Mouse (Mus musculus) neural tube, embryonic 13.5 days (tissue): ENCODE measurements around the gene Spred1. TPM values are rescaled to one million over a fixed set of nuclear protein-coding genes. Genes with fewer than 3 reads are reported as not detected.

Experiments
- ATAC-seq: fragments of 200-750 bp; cut with Nextera tagmentation; 2 replicates; pipeline ENCODE4 v1.8.0; 2017; ENCODE audit warnings: low read depth, mild to moderate bottlenecking, moderate TSS enrichment, moderate library complexity
- H3K27ac ChIP-seq: fragments of 300-500 bp; sonication (generic); replicated peaks from 2 replicates; pipeline ENCODE4 v1.5.1; 2015; ENCODE audit warnings: moderate library complexity, mild to moderate bottlenecking, inconsistent platforms
- H3K27me3 ChIP-seq: fragments of 300-500 bp; sonication (generic); 2 replicates; pipeline ENCODE4 v1.6.1; 2015; ENCODE audit warnings: mild to moderate bottlenecking, inconsistent platforms
- H3K36me3 ChIP-seq: fragments of 300-500 bp; sonication (generic); 2 replicates; pipeline ENCODE4 v1.6.1; 2015; ENCODE audit warnings: mild to moderate bottlenecking, inconsistent platforms
- H3K4me1 ChIP-seq: fragments of 300-500 bp; sonication (generic); replicated peaks from 2 replicates; pipeline ENCODE4 v1.6.1; 2015; ENCODE audit warnings: inconsistent platforms
- H3K4me2 ChIP-seq: fragments of 300-500 bp; sonication (generic); 2 replicates; pipeline ENCODE4 v1.6.1; 2015; ENCODE audit warnings: inconsistent platforms, mild to moderate bottlenecking, moderate library complexity
- H3K4me3 ChIP-seq: fragments of 300-500 bp; sonication (generic); 2 replicates; pipeline ENCODE4 v1.5.1; 2015; ENCODE audit warnings: mild to moderate bottlenecking, inconsistent platforms
- H3K9ac ChIP-seq: fragments of 300-500 bp; sonication (generic); 2 replicates; pipeline ENCODE4 v1.6.1; 2015; ENCODE audit warnings: moderate library complexity, mild to moderate bottlenecking, inconsistent platforms
- H3K9me3 ChIP-seq: fragments of 300-500 bp; sonication (generic); 2 replicates; pipeline ENCODE4 v1.6.1; 2016; ENCODE audit warnings: inconsistent platforms
- WGBS: fragments of 180-500 bp; shearing (Covaris S2); methylation state at CpG from one replicate; pipeline ENCODE4 v1.1.7; 2015; 5-methylcytosine and 5-hydroxymethylcytosine counted together
- polyA plus RNA-seq: library from polyadenylated mRNA; unstranded; fragments of >200 nt; fragmentation: Nextera tagmentation; extraction: Ambion mirVana; gene quantifications from 2 replicates; pipeline ENCODE4 v1.2.1, GENCODE M21; 2015

The Spred1 gene
- polyA plus RNA-seq, 1 experiment from 2014 or later: 12.5 TPM

DNA sequence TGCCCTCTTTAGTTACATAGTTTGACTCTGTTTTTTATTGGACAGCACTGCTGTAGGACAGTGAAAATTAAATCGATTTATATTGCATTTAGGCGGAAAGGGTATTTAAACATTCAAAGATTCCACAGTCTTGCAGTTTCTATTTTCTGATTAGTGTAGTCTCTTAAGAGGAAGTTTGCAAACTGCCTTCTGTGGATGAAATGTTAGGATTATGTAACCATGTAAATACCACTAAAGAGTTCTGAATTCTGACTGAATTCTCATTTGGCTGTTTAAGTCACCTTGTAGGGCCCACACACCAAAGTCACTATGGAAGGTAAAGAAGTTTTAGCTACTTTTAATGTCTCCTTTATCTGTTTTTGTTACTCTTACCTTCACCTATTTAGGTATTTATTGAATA, 24.9 kb downstream of the Spred1 start:
- Histone ChIP-seq H3K9me3 (no peaks in the 10 kb centered on the region), H3K27me3 (no peaks in the 10 kb centered on the region), H3K27ac (no peak overlapping the region), H3K4me2 (no peak overlapping the region), H3K9ac (no peak overlapping the region), H3K4me1 (peaks cover 10% of the 10 kb centered on the region), H3K36me3 (no peaks in the 10 kb centered on the region), H3K4me3 (no peak overlapping the region)
- WGBS: 89% methylated on average over 2 of the region's 2 CpGs
- no peak for ATAC-seq

DNA sequence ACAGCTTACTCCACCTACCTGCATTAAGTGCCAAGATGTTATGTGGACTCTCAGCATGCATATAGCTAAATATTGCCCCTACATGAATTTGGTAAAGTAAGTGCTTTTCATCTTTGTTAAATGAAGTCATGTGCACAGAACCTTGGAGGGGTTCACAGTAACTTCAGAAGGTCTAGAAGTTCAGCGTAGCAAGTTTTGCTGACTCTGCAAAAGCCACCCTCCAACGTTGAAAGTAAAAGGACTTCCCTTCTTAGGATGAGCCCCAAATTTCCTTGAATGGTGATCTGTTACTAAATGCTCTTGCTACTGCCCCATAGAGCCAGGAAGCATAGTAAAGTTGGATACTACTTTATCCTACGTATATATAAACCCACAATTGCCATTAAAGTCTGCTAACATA, 25.4 kb downstream of the Spred1 start:
- Histone ChIP-seq H3K4me1 (peaks cover 4% of the 10 kb centered on the region), H3K4me3 (no peak overlapping the region), H3K4me2 (no peak overlapping the region), H3K27ac (no peak overlapping the region), H3K36me3 (no peaks in the 10 kb centered on the region), H3K9ac (no peak overlapping the region), H3K27me3 (no peaks in the 10 kb centered on the region), H3K9me3 (no peaks in the 10 kb centered on the region)
- 90% methylated on average over 3 of the region's 3 CpGs for WGBS
- ATAC-seq: no peak

DNA sequence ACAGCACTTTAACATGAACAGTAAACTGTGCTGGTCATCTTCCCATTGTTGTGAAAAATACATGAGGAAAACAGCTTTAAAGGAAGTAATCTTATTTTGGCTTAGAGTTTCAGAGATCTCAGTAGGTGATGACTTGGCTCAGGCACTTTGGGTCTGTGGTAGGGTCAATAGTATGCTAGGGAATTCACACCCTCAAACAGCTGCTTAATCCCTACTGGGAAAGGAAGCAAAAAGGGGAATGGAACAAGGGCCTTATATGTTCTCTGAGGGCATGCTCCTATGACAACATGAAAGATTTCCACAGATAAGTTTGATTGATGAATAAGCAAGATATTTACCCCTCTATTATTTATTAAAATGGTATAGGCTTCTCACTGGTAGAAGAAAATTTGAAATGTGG, 31.0 kb downstream of the Spred1 start:
- Histone ChIP-seq H3K9me3 (no peaks in the 10 kb centered on the region), H3K36me3 (no peaks in the 10 kb centered on the region), H3K4me1 (peaks cover 3% of the 10 kb centered on the region; the same call in 1 of the 2 replicates), H3K27me3 (no peaks in the 10 kb centered on the region), H3K27ac (no peak overlapping the region), H3K4me2 (no peak overlapping the region), H3K4me3 (no peak overlapping the region), H3K9ac (no peak overlapping the region)
- ATAC-seq: no peak

DNA sequence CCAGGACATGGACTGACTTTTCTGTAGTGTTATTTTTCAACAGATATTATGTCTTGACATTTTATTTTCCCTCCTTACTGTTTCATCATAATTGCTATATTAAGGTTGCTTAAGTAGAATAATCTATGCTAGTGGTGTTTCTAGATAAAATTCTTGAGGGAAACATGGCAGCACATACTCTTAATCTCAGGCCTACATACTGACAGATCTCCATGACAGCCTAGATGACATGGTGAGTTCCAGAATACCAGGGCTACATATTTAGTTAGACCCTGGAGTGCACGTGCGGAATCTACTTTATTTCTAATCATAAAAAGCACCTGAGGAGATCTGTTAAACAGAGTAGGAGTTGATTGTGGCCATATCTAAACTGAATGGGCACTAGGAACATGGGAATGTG, 47.2 kb downstream of the Spred1 start:
- Histone ChIP-seq H3K9ac (no peak overlapping the region), H3K27ac (no peak overlapping the region), H3K4me3 (no peak overlapping the region), H3K4me1 (no peaks in the 10 kb centered on the region), H3K27me3 (no peaks in the 10 kb centered on the region), H3K9me3 (no peaks in the 10 kb centered on the region), H3K36me3 (peaks cover 16% of the 10 kb centered on the region), H3K4me2 (no peak overlapping the region)
- WGBS: 96% methylated on average over 2 of the region's 2 CpGs
- no peak for ATAC-seq

DNA sequence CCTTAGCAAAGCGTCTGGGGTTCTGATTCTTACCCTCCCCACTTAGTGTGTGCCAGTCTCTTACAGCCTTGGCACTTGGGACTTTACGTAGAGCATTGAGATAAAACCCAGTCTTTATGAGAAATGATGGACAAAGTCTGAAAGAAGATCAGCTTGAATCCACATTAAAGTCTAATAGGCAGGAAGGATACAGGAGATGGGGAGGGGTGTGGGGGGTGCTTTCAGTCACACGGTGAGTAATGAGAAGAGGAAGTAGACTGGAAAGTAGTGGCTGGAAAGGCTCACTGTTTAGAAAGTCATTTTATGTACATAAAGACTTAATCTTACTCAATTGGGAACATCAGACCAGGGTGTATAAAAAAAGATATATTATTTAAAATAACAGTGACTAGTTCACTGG, 47.9 kb downstream of the Spred1 start:
- H3K4me3 ChIP-seq: no peak overlapping the region
- no peaks in the 10 kb centered on the region for H3K4me1 ChIP-seq
- H3K27me3 ChIP-seq: no peaks in the 10 kb centered on the region
- ATAC-seq: no peak
- no peak overlapping the region for H3K4me2 ChIP-seq
- no peak overlapping the region for H3K27ac ChIP-seq
- H3K9ac ChIP-seq: no peak overlapping the region
- H3K9me3 ChIP-seq: no peaks in the 10 kb centered on the region
- 82% methylated on average over 3 of the region's 3 CpGs for WGBS
- peaks cover 16% of the 10 kb centered on the region for H3K36me3 ChIP-seq

DNA sequence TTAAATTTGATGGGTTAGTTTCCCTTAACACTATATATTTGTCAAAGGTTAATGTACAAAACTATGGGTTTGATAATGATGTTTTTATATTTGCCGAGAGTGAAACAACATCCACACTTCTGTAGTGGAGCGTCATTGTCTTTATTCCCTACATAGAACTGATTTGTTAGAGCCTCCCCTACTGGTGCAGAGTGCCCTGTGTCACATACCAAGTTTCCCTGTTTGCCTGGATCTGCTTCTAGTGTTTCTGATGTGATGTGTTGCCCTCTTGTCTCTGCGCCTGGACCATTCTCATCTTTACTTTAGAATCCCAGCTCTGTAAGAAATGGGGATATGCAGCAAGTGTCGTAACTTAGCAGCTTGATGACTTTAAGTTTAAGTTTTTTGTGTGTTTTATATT, 51.8 kb downstream of the Spred1 start:
- peaks cover 29% of the 10 kb centered on the region for H3K36me3 ChIP-seq
- H3K27ac ChIP-seq: no peak overlapping the region
- 86% methylated on average over 4 of the region's 4 CpGs for WGBS
- H3K4me2 ChIP-seq: no peak overlapping the region
- H3K4me1 ChIP-seq: no peaks in the 10 kb centered on the region
- ATAC-seq: no peak
- H3K9me3 ChIP-seq: no peaks in the 10 kb centered on the region
- no peaks in the 10 kb centered on the region for H3K27me3 ChIP-seq
- no peak overlapping the region for H3K9ac ChIP-seq
- H3K4me3 ChIP-seq: no peak overlapping the region

DNA sequence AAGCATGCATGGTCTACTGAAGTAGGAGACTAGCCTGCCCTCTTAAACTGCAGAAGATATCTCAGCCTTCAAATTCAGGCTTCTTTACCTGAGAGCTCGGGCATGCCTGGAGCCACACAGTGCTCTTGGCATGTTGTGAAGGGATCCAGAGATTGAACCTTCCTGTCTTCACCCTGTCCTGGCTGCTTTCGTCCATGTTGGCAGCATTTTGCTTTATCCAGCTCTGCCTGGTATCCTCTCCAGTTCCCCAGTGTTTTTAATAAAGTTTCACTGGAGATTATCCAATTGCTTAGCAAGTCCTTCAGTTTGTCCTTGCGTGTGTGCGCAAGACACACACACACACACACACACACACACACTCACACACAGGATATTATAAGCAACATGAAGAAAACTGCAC, 54.9 kb downstream of the Spred1 start:
- H3K4me3 ChIP-seq: no peak overlapping the region
- H3K36me3 ChIP-seq: peaks cover 29% of the 10 kb centered on the region
- H3K27ac ChIP-seq: no peak overlapping the region
- no peaks in the 10 kb centered on the region for H3K9me3 ChIP-seq
- no peak for ATAC-seq
- no peaks in the 10 kb centered on the region for H3K27me3 ChIP-seq
- 96% methylated on average over 4 of the region's 4 CpGs for WGBS
- H3K4me2 ChIP-seq: no peak overlapping the region
- H3K4me1 ChIP-seq: no peaks in the 10 kb centered on the region
- H3K9ac ChIP-seq: no peak overlapping the region

DNA sequence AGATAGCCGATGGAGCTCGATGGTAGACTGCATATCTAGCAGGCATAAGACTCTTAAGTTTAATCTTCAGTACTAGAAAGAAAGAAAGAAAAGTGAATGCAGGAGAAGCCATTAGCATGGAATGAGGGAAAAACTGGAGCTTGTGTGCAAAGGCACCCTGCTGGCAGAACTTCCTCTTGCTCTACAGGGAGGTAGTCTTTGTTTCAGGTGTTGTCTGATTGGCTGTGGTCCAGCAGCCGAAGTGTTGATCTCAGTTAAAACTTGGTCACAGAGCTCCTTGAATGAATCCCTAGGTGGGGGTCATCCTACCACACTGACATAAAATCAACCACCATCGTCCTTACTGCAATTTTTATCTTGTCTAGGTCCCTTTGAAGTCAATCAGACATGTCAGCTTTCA, 55.8 kb downstream of the Spred1 start:
- Histone ChIP-seq H3K9ac (no peak overlapping the region), H3K27me3 (no peaks in the 10 kb centered on the region), H3K27ac (no peak overlapping the region), H3K9me3 (no peaks in the 10 kb centered on the region), H3K4me3 (no peak overlapping the region), H3K36me3 (peaks cover 26% of the 10 kb centered on the region), H3K4me2 (no peak overlapping the region), H3K4me1 (no peaks in the 10 kb centered on the region)
- WGBS: 75% methylated on average over 4 of the region's 4 CpGs
- ATAC-seq: no peak

DNA sequence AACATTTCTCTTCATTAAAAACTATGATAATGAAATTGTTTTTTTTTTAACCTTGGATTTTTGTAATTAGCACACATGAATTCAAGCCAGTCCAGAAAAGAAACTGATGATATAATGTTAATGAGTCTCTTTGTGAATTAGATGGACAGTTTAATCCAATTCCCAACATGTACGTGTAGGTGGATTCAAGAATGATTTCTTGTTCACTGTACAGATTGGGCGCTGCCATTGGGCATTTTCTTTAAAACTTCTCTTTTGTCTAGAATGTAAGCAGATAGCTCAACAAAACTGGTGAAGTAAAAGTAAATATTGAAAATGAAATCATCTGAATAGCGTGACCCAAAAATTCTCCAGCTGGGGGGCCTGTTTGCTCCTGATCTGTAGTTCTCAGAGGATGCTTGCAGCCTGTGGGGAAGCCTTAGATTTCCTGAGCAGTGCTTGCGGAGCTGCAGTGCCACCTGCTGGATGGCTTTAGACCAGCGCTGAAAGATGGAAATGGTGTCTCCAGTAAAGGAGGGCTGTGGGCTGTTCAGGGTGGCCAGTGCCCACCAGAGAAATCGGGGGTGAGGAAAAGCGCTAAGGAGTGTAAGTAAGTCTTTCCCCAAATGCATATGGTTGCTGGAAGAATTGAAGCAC, 59.2 kb downstream of the Spred1 start:
- 43% methylated on average over 7 of the region's 7 CpGs for WGBS
- H3K4me3 ChIP-seq: no peak overlapping the region
- H3K36me3 ChIP-seq: peaks cover 40% of the 10 kb centered on the region

DNA sequence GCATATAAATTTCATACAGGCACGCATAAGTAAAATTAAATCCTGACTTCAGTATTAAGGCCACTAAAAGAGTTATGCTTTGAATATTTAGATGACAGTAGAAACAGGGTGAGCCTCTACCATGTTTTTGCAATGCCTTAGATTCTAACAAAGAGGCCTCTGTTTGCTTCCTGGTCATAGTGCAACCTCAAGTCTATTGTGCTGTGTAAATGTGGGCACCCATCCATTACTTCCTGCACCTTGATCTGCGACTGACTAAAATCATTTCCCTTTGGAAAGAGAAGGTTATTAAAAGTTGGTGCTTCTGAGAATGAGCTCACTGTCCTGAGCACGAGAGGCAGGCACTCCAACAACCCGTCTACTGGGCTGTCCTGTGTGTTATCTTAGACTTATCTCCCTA, 64.4 kb downstream of the Spred1 start:
- 77% methylated on average over 4 of the region's 4 CpGs for WGBS
- H3K36me3 ChIP-seq: peaks cover 35% of the 10 kb centered on the region
- H3K4me1 ChIP-seq: no peaks in the 10 kb centered on the region
- H3K9me3 ChIP-seq: no peaks in the 10 kb centered on the region
- ATAC-seq: no peak
- no peak overlapping the region for H3K9ac ChIP-seq
- no peak overlapping the region for H3K27ac ChIP-seq
- no peak overlapping the region for H3K4me3 ChIP-seq
- no peak overlapping the region for H3K4me2 ChIP-seq
- no peaks in the 10 kb centered on the region for H3K27me3 ChIP-seq

More for the DNA sequence above, 59.2 kb downstream of the Spred1 start:
- H3K9ac ChIP-seq: no peak overlapping the region
- H3K4me2 ChIP-seq: no peak overlapping the region
- no peaks in the 10 kb centered on the region for H3K27me3 ChIP-seq
- ATAC-seq: peak; percentile 86; the same call in 1 of the 2 replicates
- H3K27ac ChIP-seq: no peak overlapping the region
- H3K4me1 ChIP-seq: no peaks in the 10 kb centered on the region
- no peaks in the 10 kb centered on the region for H3K9me3 ChIP-seq

DNA sequence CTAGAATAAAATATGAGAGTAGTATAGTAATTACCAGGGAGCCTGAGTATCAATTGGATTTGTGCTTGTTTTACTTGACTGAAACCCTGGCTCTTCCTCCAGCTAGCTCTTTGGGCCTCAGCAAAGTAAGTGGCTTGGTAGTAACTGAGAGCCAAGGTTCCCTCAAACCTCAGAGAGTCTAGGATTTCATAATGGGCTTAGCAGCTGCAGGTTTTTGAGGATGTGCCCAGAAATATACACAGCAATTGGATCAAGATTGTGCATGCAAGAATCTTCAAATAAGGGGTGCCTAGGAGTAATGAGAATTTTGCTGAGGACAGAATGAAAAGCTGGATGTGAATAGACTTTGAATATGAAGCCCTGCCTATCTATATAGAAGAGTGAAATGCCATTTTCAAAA, 69.7 kb downstream of the Spred1 start:
- Histone ChIP-seq H3K27ac (no peak overlapping the region), H3K4me3 (no peak overlapping the region), H3K4me2 (no peak overlapping the region), H3K36me3 (peaks cover 11% of the 10 kb centered on the region), H3K9me3 (no peaks in the 10 kb centered on the region), H3K9ac (no peak overlapping the region), H3K4me1 (no peaks in the 10 kb centered on the region; the same call in 1 of the 2 replicates), H3K27me3 (no peaks in the 10 kb centered on the region)
- no peak for ATAC-seq

DNA sequence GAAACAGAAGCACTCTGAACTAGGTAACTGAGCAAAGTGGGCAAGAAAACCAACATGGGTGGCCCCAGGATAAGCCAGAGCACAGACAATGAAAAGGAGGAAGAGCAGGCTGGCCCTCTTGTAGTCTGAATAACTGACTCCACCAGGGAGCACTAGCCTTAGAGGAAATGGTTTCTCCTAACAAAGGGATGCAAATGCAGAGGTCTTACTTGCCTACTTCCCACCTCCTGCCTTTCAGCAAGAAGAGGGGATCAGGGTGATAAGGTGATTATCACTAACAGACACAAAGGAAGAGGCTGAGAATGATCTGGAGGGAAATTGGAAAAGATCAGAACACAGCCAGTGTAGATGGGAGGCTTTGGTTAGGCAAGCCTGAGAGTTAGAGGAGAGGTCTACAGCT, 73.1 kb downstream of the Spred1 start:
- H3K4me2 ChIP-seq: no peak overlapping the region
- H3K36me3 ChIP-seq: no peaks in the 10 kb centered on the region
- H3K9me3 ChIP-seq: no peaks in the 10 kb centered on the region
- H3K9ac ChIP-seq: no peak overlapping the region
- no peak overlapping the region for H3K4me3 ChIP-seq
- H3K27ac ChIP-seq: no peak overlapping the region
- no peaks in the 10 kb centered on the region for H3K27me3 ChIP-seq
- H3K4me1 ChIP-seq: no peaks in the 10 kb centered on the region; the same call in 1 of the 2 replicates
- no peak for ATAC-seq

DNA sequence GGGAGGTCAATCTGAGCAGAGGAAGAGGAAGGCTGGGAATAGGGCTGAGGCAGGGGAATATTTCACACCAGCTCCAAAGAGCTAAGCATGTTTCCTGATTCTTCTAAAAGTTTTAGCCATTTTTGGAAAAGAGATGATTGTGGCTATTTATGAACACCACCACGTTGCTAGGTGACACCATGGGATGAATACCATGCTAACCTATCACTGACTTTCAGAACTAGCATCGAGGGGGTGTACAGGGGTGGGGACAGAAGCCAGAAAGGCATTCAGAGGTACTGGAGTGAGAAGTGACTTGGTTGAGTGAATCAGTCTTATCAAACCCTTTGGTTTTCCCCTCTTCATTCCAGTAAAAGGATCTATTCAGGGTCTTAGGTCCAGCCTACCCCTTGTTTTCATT, 74.0 kb downstream of the Spred1 start:
- 43% methylated on average over 2 of the region's 2 CpGs for WGBS
- H3K9me3 ChIP-seq: no peaks in the 10 kb centered on the region

More for the DNA sequence above, 74.0 kb downstream of the Spred1 start:
- H3K9ac ChIP-seq: no peak overlapping the region
- no peak overlapping the region for H3K4me2 ChIP-seq
- H3K36me3 ChIP-seq: no peaks in the 10 kb centered on the region
- no peak overlapping the region for H3K4me3 ChIP-seq
- peaks cover 6% of the 10 kb centered on the region for H3K4me1 ChIP-seq
- H3K27me3 ChIP-seq: no peaks in the 10 kb centered on the region
- ATAC-seq: no peak
- H3K27ac ChIP-seq: no peak overlapping the region
